Mouse (Mus musculus) liver, adult 2 months (tissue): ENCODE measurements around the gene Gm21970.

Source experiments
- CTCF ChIP-seq: fragments of 200-500 bp; IDR thresholded peaks from 2 replicates; pipeline ENCODE4 v1.5.1; 2011; ENCODE audit warnings: low read depth, low read length, control low read depth
- POLR2A ChIP-seq: fragments of 200-500 bp; IDR thresholded peaks from 2 replicates; pipeline ENCODE4 v1.6.1; 2011; ENCODE audit warnings: low read length, control low read depth; ENCODE audit not compliant: insufficient read depth; ENCODE audit errors: extremely low read depth

GRCm38 (mm10) chr16:91372577-91373472, 18.7 kb upstream of the Gm21970 start, which contains the start of gene Ifnar2:
- no peak for TF ChIP-seq CTCF
- peak; percentile 71 for TF ChIP-seq POLR2A
